Mouse (Mus musculus) kidney, postnatal 14 days (tissue): ENCODE measurements at regions not wholly inside any gene's neighbourhood (a gene's known extent, or its start where the extent isn't known, plus 50 kb on each side); places are given as distances from the start of the nearest gene placed in this dataset.
A peak's percentile ranks its signal among the peaks of the same experiment; 100 is the strongest.

ENCODE experiments used
- DNase-seq: peaks from one replicate; pipeline ENCODE4 v3.0.0; 2022; ENCODE audit warnings: mixed read lengths

DNA sequence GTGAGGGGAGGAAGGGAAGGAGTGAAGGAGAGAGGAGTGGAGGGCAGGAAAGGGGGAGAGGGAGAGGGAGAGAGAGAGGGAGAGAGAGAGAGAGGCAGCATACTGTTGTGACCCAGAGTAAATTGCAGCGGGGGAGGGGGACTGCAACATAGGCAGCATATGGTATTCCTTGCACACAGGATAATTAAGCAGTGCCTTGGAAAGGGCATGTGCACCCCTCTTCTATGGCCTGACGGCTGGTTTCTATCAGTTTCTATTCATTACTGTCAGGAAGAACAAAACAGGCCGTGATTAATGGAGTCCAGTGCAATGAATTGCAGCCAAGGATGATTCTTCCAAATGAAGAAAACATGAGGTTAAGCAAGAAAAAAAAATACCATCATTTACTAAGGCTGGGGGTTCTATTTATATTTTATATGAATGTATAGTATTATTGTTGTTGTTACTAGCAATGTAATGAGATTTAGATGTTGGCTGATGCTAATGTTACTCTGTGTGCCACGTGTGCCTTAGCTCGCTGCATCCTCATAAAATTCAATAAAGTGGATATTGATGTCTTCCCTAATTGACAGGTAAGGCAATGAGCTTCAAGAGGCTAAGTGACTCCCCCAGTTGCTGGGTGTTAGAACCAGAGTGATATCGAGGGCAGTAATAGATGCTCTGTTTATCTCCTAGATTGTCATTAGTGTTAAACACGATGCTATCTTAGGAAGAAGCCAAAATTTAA is 181.3 kb downstream of the Gm19935 start:
- no peak for DNase-seq

GRCm38 (mm10) chr8:90630796-90631195 is 186.4 kb downstream of the Gm19935 start:
- DNase-seq: no peak

DNA sequence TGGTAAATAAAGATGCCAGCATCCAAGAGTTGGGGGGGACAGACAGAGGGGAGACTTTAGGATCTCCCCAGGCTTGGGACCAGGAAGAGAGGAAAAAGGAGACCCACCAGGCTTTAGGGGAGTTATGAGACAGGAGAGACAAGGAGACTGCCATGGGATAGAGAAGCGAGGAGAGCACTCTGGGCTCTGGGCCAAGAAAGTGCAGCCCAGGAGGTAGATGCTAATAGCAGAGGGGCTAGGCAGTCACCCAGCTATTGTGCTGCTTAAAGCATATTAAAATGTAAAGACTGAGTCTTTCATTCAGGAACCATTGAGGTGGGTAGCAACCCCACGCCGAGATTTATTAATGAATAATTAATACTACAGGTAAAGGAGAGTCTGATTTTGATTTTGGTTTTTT is 208.8 kb downstream of the Gm19935 start:
- no peak for DNase-seq

DNA sequence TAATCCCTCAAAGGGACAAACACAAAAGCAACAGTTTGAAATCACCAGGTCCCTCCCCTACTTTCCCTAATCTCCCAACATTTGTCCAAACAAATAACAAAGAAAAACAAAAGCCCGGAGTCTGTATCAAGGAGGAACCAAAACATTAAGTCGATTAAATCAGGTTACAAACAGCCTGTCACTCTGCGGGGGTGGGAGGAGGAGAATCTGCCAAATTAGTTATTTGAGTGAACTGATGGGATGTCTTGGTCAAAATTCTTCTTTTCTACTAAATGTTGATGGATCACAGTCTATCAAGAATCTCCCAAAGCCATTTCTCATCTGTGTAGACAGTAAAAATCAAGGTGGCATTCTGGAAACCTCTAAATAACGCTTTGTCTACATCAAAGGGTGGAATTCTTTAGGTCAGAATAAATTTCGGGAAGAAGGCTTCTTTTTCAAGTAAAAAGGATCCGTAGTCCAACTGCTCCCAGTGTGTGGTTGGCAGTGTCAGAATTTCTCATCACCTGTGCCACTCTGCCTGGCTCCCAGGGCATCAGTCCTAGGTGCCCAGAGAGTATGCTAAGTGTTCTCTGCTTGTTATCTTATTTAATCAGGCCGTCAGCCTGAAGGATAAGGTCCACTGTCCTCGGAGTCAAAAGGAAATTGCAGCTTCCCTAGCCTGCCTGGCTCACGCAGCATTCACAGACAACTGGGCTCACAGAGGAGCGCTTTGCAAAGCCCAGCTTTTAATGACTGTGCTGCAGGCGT is 216.1 kb downstream of the Gm19935 start:
- DNase-seq: no peak

GRCm38 (mm10) chr8:90597376-90597775 is 219.8 kb downstream of the Gm19935 start:
- no peak for DNase-seq

GRCm38 (mm10) chr8:90579426-90579825 is 231.3 kb upstream of the Tox3 start:
- no peak for DNase-seq

DNA sequence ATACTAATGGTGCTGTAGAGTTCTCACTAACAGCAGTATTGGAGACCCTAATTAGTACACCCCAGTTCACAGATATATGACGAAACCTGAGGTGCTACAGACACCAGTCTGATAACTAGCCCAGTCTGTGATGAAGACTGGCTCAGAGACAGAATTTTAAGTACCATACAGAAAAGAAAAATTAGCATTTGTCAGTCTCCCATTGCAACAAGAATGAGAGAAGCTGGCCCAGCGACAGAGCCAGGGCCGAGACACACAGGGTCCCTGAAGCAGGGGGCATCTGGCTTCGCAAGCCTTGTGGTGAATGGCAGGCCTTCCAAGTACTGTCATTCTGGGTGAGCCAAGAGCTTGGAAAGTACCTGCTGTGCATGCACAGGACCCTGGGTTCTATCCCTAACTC is 228.8 kb upstream of the Tox3 start:
- no peak for DNase-seq

GRCm38 (mm10) chr8:90574676-90575075 is 226.5 kb upstream of the Tox3 start:
- no peak for DNase-seq

- no peak for DNase-seq
Observed at GRCm38 (mm10) chr8:90556079-90556427, 207.9 kb upstream of the Tox3 start.

DNA sequence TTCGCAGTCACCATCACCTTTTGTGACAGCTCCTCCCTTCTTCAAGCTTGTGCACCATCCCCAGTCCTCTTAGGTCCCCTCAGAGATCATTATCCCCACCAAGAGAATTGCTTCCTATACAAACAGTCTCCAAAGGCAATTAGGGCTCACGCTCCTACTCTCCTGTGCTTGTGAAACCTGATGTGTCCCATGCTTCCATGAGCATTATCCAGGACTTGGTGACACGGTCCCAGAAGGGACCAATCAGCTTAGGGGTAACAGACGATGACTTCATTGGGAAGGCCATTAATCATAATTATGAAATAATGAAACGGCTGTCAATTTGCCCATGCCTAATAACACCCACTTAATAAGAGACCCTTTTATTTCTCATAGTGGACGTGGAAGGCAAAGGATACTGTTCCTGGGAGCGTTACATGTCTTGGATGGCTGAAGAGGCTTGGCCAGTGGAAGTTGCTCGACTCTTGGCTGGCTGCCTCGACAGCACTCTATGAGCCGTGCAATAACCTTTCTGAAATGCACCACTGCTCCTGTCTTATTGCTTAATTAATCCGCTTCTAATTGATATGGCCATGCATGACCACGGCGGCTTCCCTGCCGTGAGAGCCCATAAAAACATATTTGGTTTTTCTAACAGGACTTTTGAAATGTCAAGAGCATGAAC is 207.4 kb upstream of the Tox3 start:
- DNase-seq: peak; percentile 34

DNA sequence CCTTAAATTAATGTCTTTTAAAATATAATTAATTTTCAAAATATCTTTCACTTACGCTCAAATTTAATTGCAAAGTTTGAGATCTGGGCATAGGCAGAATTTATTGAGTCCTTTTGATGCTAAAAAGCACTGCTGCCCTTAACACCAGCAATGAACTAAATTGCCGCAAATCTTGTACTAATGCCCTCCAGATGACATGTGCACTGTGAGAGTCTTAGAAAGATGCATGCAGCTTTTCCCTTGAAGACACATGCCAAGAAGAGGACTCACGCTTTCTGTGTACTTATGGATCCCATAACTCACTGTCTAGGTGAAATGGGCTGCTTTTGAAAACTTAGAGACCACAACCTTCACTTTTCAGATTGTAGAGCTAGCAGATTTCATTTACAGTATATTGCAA is 199.1 kb upstream of the Tox3 start:
- DNase-seq: no peak

DNA sequence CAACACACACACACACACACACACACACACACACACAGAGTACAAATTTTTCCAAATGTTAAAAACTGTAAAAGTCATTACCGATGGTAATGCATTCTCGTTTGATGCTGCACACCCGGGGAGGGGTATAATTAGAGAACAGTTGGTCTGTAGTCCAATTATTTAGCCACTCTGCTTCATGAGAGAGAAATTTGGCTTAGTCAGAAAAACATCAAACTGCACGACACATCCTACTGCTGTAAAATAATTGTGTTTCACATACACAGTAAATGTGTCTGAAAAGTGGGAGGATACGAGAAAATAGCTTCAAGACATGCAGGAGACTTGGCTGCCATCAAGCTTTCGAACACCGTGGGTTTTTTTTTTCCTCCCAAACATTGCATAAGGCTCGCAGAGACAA is 194.5 kb upstream of the Tox3 start:
- DNase-seq: no peak

DNA sequence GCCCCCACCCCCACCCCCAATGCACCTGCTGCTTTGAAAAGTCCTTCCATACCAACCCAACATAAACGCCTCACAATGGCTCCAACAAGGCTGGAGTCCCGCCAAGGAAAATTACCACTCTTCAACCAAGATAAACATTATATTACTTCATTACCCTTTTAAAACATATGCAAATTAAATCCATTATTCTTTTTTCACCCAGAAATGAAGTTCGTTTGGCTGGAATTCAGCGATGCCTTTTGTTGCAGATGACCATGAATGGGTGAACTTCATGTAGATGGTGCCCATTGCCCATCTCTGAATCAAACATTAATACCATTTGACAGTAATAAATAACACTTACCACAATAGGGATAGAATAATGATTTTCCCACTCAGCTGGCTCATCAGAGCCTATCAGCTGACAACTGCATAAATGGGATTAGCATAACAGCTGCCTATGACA is 188.1 kb upstream of the Tox3 start:
- DNase-seq: no peak

DNA sequence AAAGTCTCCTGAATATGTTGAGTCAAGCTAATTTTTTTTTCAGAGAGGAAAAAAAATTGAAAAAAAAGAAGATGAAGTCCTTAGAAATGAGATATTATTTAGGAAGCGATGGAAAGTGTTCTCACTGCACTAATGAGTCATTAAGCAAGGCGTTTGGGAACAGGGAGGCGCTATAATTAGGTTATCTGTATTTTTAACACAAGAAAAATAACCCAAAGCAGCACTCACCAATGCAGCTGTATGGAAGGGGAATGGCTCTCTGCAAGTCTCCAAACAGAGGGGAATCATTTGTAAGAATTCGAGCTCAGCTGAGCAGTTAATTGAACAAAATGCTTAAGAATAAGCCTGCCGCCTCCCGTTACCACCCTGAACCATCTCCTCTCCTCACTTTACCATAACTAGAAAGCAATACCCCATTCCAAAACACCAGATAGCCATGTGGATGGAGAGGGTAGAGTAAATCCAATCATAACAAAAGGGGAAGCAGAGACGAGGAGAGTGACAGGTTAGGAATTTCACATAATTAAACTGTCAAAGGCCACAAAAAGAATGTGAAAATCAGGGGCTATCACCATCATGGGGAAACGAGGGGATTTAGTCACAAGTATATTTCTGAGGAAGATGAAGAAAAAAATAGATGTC is 187.5 kb upstream of the Tox3 start:
- no peak for DNase-seq

DNA sequence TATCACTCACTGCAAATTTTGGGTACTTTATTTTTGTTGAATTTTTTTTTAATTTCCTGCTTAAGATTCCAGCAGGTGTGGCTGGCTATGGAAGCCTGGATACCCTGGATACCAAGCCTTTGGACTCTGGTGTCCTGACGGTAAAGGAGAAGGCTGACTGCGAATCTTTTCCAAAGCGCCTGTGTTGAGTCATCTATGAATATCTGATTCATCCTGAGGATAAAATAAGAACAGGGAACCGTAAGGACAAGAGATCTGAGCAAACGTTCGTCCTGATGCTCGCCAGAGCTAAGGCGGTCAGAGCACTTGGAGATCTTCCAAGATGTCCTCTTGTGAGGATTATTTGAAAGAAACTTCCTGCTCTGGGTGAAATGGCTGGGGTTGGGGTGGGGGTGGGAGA is 173.2 kb upstream of the Tox3 start:
- DNase-seq: no peak

GRCm38 (mm10) chr8:90520186-90520585 is 172.0 kb upstream of the Tox3 start:
- peak; percentile 3 for DNase-seq

- no peak for DNase-seq
Observed at GRCm38 (mm10) chr8:90519567-90519966, 171.4 kb upstream of the Tox3 start.

DNA sequence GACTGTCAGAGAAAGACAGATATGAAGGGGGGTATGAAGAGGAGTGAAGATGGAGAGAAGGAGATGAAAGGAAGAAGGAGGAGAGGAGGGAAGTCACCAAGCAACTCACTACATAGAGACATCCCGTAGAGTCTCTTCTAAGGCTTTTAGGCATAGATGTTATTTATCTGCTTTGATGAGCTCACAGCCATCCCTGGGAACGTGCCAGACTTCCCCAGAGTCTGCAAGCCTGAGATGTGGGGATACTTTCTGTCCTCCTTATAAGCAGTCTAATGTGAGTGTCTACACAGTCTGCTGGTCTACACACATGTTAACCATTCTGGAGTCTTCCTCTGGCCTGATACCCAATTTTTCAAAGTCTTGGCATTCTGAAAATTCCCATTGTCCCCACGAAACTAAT is 166.0 kb upstream of the Tox3 start:
- no peak for DNase-seq

GRCm38 (mm10) chr8:90513601-90514000 is 165.5 kb upstream of the Tox3 start:
- no peak for DNase-seq

DNA sequence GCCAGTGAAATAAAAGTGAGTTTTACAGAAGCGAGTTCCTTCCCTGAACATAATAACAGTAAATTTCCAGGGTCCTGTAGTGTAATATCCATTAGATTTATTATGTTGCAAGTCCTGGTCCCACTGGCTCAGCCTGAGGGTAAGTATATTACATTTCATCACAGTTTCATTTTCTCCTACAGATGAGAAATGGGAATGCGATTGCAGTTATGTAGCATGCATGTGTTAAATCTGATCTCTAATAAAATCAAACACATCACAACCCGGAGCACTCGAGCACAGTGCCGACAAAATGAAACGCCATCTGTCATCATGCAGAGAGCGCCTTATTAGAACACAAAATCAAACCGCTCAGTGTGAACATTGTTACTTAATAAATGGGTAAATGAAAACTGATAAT is 165.0 kb upstream of the Tox3 start:
- DNase-seq: no peak

DNA sequence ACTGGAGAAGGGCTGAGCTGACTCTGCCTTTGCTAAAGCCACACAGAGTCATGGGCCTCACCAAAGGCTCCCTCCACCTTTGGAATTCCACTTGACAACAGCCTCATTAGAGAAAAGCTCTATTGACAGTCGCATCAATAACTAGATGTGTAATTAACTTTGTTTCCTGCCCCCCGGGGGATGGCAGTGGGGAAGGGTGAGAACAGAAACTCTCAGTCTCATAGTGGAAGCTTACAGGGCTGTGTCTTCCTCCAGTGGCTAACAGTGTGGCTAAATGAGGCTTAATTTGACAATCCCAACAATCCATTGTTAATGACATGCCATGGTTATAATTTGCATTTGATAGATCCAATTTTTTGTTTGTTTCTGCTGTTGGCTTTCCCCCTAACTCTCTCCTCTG is 164.5 kb upstream of the Tox3 start:
- DNase-seq: no peak

DNA sequence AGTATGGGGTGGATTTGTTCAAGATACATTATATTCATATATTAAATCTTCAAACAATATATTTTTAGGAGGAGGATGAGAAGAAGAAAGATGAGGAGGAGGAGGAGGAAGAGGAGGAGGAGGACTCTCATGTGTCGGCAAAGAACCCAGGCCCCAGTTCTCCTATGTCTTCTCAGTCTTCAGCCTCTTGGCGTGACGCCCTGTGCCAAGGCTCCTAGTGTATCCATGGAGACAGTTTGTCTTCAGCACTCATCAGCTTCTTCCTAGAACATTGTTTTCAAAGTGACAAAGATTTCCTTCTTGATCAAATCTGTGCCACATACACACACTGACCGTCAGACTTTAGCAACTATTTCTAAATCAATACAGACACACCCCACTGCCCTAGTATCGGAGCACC is 156.4 kb upstream of the Tox3 start:
- DNase-seq: no peak

DNA sequence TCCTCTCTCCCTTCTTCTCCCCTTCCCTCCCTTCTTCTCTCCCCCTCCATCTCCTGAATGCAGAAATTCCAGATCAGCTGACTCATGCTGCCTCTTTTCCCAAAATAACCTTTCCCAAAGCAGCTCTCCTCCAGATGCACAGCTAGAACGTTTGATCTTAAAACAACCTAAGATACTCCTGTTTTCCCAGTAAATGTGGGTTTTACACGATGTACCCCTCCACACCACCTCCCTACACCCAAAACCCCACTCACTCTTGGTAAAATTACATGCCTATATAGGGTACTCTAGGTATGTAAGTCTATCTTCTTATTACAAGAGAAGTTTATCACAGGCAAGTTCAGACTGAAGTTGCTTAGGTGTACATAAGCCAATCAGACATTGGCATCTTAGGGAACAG is 155.2 kb upstream of the Tox3 start:
- DNase-seq: no peak

DNA sequence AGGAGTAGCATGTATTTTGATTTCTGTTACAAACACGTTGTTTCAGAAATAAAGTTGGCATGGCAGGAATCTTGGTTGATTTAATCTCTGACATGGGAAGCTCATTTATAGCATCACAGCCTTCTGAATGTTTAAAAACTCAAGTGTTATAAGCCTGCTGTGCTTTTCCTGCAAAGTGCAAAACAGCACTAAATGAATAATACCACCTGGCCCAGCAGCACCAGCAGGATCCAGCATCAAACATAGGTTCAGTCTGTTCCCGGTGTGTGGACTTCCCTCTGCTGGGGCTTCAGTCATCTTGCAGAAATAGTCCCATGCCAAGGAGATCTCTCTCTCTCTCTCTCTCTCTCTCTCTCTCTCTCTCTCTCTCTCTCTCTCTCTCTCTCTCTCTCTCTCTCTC is 154.7 kb upstream of the Tox3 start:
- DNase-seq: no peak
